Mouse (Mus musculus) testis, adult 2 months (tissue): ENCODE data around the gene Gm20661.

Source experiments
- CTCF ChIP-seq: fragments of 200-500 bp; IDR thresholded peaks from 2 replicates; pipeline ENCODE4 v1.5.1; 2012; ENCODE audit warnings: low read depth, mild to moderate bottlenecking, inconsistent platforms, low read length, moderate library complexity; ENCODE audit not compliant: control insufficient read depth, insufficient read depth, insufficient replicate concordance
- POLR2A ChIP-seq: fragments of 200-500 bp; IDR thresholded peaks from 2 replicates; pipeline ENCODE4 v1.6.1; 2012; ENCODE audit warnings: low read depth, mild to moderate bottlenecking, inconsistent platforms, low read length, moderate library complexity; ENCODE audit not compliant: control insufficient read depth

DNA sequence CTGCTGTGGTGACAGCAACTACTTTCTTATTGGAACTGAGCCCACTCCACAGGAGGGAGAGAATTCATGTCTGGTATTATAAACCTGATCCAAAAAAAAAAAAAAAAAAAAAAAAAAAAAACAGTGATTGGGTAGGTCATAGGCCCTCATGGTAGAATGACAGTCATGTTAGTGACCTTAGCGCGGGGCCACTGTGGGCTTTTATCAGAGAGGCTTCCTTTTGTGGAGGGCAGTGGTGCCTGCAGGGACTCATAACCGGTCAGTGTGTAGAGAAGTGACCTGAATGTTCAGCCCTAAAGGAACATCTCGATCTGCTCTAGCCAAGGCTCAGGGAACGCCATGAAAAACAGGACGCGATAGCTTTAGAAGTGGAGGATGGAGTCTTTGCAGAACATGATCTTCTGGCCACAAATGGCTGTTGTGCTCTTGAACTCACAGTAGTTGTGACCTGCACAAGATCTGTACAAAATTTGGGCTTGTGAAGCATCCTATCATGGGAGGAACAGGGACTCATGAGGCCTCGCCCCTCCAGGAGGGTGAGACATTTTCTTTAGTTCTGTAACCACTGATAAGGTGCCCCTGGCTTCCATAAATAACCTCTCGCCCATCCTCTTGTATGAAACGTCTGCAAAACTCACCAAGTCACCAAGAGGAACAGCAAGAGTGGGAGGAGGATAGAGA is 8.2 kb upstream of the Gm20661 start:
- TF ChIP-seq POLR2A (no peak), CTCF (no peak)
